ENCODE assay signal across 21 mouse cellular contexts in genomic region chr1:75533325-75534252, GRCm38 (mm10). TPM values are rescaled to one million over a fixed set of nuclear protein-coding genes. Genes with fewer than 3 reads are reported as not detected.
DNase-seq lines count a peak whose midpoint lies in the region; ATAC-seq and TF ChIP-seq lines count a peak whose summit lies in the region.
"Had no signal": no experiment of that assay in that cellular context is flagged by ENCODE, and none has a peak within 500 bp of the region (broad histone marks: within the 10 kb centered on the region; RNA-seq: fewer than 3 reads in every experiment).

No protein-coding gene starts in this region.

- no peak overlapping the region for H3ac ChIP-seq in myocyte (ENCODE audit: control insufficient read depth, insufficient read length)

- no peak overlapping the region for H3K4me3 ChIP-seq in kidney, embryonic 15.5 days (replicated peaks)
- H3K4me3 ChIP-seq in midbrain, embryonic 11.5 days (ENCODE audit: low read depth, low read length) = no peak overlapping the region
- no peak overlapping the region for H3K4me3 ChIP-seq in midbrain, postnatal 0 days (ENCODE audit: low read depth, low read length)
- H3K4me3 ChIP-seq in myocyte = peak overlapping the region; percentile 5
- H3K4me3 ChIP-seq: embryonic facial prominence, embryonic 13.5 days; forebrain, embryonic 13.5 days; heart, adult 2 months; heart, embryonic 13.5 days had no signal

- TF ChIP-seq CTCF in midbrain, postnatal 0 days (IDR thresholded peaks at IDR 0.05) = no peak

- H3K27me3 ChIP-seq in kidney, embryonic 15.5 days = no peaks in the 10 kb centered on the region
- no peaks in the 10 kb centered on the region for H3K27me3 ChIP-seq in midbrain, embryonic 11.5 days (ENCODE audit: control insufficient read depth, insufficient read depth, low read length)
- H3K27me3 ChIP-seq in midbrain, postnatal 0 days (ENCODE audit: insufficient read depth, low read length) = no peaks in the 10 kb centered on the region
- H3K27me3 ChIP-seq in myocyte (ENCODE audit: control insufficient read depth, insufficient read depth, insufficient read length) = no peaks in the 10 kb centered on the region
- H3K27me3 ChIP-seq: embryonic facial prominence, embryonic 13.5 days; forebrain, embryonic 13.5 days; heart, embryonic 13.5 days had no signal

- H3K9me3 ChIP-seq in kidney, embryonic 15.5 days (replicated peaks) = no peaks in the 10 kb centered on the region
- H3K9me3 ChIP-seq in midbrain, embryonic 11.5 days (ENCODE audit: control insufficient read depth, low read length) = no peaks in the 10 kb centered on the region
- no peaks in the 10 kb centered on the region for H3K9me3 ChIP-seq in midbrain, postnatal 0 days (ENCODE audit: low read length)
- H3K9me3 ChIP-seq: embryonic facial prominence, embryonic 13.5 days; forebrain, embryonic 13.5 days; heart, embryonic 13.5 days had no signal

- ATAC-seq in kidney, embryonic 15.5 days (replicated peaks; ENCODE audit: low FRiP score) = peak; percentile 61
- ATAC-seq in midbrain, embryonic 11.5 days (ENCODE audit: low FRiP score) = no peak
- no peak for ATAC-seq in midbrain, postnatal 0 days (ENCODE audit: low FRiP score)
- ATAC-seq: CD4-positive, CD25-positive, alpha-beta regulatory T cell, adult 4 months; forebrain, embryonic 13.5 days; forebrain, postnatal 0 days; hindbrain, embryonic 16.5 days had no signal

- TF ChIP-seq POLR2A in myocyte (IDR thresholded peaks at IDR 0.05; ENCODE audit: insufficient read length, low read depth) = peak; percentile 38

- peaks cover 62% of the 10 kb centered on the region for H3K36me3 ChIP-seq in kidney, embryonic 15.5 days
- no peaks in the 10 kb centered on the region; the same call in 1 of the 2 replicates for H3K36me3 ChIP-seq in midbrain, embryonic 11.5 days (ENCODE audit: control insufficient read depth, insufficient read depth, low read length)
- peaks cover 66% of the 10 kb centered on the region for H3K36me3 ChIP-seq in midbrain, postnatal 0 days (ENCODE audit: insufficient read depth, low read length)
- H3K36me3 ChIP-seq in myocyte (ENCODE audit: control insufficient read depth, insufficient read depth) = no peaks in the 10 kb centered on the region

- no peaks in the 10 kb centered on the region for H3K79me2 ChIP-seq in myocyte (ENCODE audit: control insufficient read depth, insufficient read depth)

- H3K4me1 ChIP-seq in kidney, embryonic 15.5 days = peaks cover 21% of the 10 kb centered on the region
- H3K4me1 ChIP-seq in midbrain, embryonic 11.5 days (ENCODE audit: control insufficient read depth, insufficient read depth, low read length) = no peaks in the 10 kb centered on the region
- H3K4me1 ChIP-seq in midbrain, postnatal 0 days (ENCODE audit: insufficient read depth, low read length) = no peaks in the 10 kb centered on the region
- H3K4me1 ChIP-seq: embryonic facial prominence, embryonic 13.5 days; forebrain, embryonic 13.5 days; heart, embryonic 13.5 days had no signal

- H3K27ac ChIP-seq in kidney, embryonic 15.5 days = peak overlapping the region; percentile 66
- H3K27ac ChIP-seq in midbrain, embryonic 11.5 days (ENCODE audit: low read depth, low read length) = no peak overlapping the region
- H3K27ac ChIP-seq in midbrain, postnatal 0 days (ENCODE audit: low read depth, low read length) = no peak overlapping the region
- H3K27ac ChIP-seq: embryonic facial prominence, embryonic 13.5 days; forebrain, embryonic 13.5 days; heart, adult 2 months; heart, embryonic 13.5 days had no signal

- no peak overlapping the region for H3K9ac ChIP-seq in kidney, embryonic 15.5 days
- no peak overlapping the region for H3K9ac ChIP-seq in midbrain, embryonic 11.5 days (ENCODE audit: low read length)
- no peak overlapping the region for H3K9ac ChIP-seq in midbrain, postnatal 0 days (replicated peaks; ENCODE audit: low read length, poor library complexity, severe bottlenecking)
- H3K9ac ChIP-seq: embryonic facial prominence, embryonic 13.5 days; forebrain, embryonic 13.5 days; forebrain, postnatal 0 days; heart, embryonic 13.5 days had no signal

- no peak overlapping the region for H3K4me2 ChIP-seq in kidney, embryonic 15.5 days
- H3K4me2 ChIP-seq in midbrain, embryonic 11.5 days = no peak overlapping the region
- H3K4me2 ChIP-seq in midbrain, postnatal 0 days (ENCODE audit: low read depth, low read length, poor library complexity, severe bottlenecking) = no peak overlapping the region
- peak overlapping the region; percentile 44 for H3K4me2 ChIP-seq in myocyte (ENCODE audit: low read depth)
- H3K4me2 ChIP-seq: embryonic facial prominence, embryonic 13.5 days; forebrain, embryonic 13.5 days; heart, embryonic 13.5 days had no signal

- no peak for DNase-seq in kidney, adult 11 months
- DNase-seq in midbrain, embryonic 11.5 days (ENCODE audit: low spot score, missing footprints) = peak; percentile 35
- no peak for DNase-seq in midbrain, postnatal 0 days (ENCODE audit: low spot score)
- DNase-seq in cerebellum, postnatal 25 days = no peak
- DNase-seq: adrenal gland, postnatal 10 days; B cell, adult 2 months; cerebellum, adult 11 months; cerebellum, adult 8-10 months; cerebellum, postnatal 14 days; forebrain, postnatal 0 days; gastrocnemius, postnatal 14 days; heart, adult 2 months; heart, postnatal 36 days had no signal

- 71% methylated on average over 19 of the region's 19 CpGs for WGBS in kidney, embryonic 15.5 days
- 87% methylated on average over 19 of the region's 19 CpGs for WGBS in midbrain, embryonic 11.5 days
- 91% methylated on average over 19 of the region's 19 CpGs for WGBS in midbrain, postnatal 0 days

TF ChIP-seq in myocyte, 11 proteins besides CTCF, POLR2A, EP300 and RAD21:
- TF ChIP-seq POLR2AphosphoS2 (IDR thresholded peaks at IDR 0.05; ENCODE audit: insufficient read length, low read depth) = no peak
- TF ChIP-seq MYOG (IDR thresholded peaks at IDR 0.05; ENCODE audit: control insufficient read depth in 1 of 3, insufficient read depth in 1 of 3, insufficient read length in 2 of 3, low read depth in 2 of 3) = peak in 1 of 3 experiments; percentile 57
- TF ChIP-seq MYOD1 (IDR thresholded peaks at IDR 0.05; ENCODE audit: control insufficient read depth in 1 of 3, insufficient read length in 2 of 3, low read depth in 2 of 3) = peak in 2 of 3 experiments; percentile 25 to 65

RNA-seq across cellular contexts. Expression of gene Stk11ip, which starts 12.3 kb away (rescaled TPM):
- 25.1 and 26.5 TPM in 2 replicates for polyA plus RNA-seq in kidney, embryonic 15.5 days (2015; fragmentation: Nextera tagmentation; extraction: Ambion mirVana)
- polyA plus RNA-seq in midbrain, embryonic 11.5 days (2014; fragmentation: Nextera tagmentation; extraction: Ambion mirVana) = 12.3 and 15.7 TPM in 2 replicates
- total RNA-seq in midbrain, postnatal 0 days (2014; rRNA removed) = 28.8 and 32.7 TPM in 2 replicates
- 15.6 and 16.9 TPM in 2 replicates for polyA plus RNA-seq in midbrain, postnatal 0 days (2015; fragmentation: Nextera tagmentation; extraction: Ambion mirVana)
- 33.3 TPM for polyA plus RNA-seq in myocyte (2012; fragmentation: generic; extraction: Trizol)

RNA-seq across cellular contexts. Expression of gene Slc4a3, which starts 12.5 kb away (rescaled TPM):
- 20.9 and 22.5 TPM in 2 replicates for polyA plus RNA-seq in kidney, embryonic 15.5 days (2015; fragmentation: Nextera tagmentation; extraction: Ambion mirVana)
- polyA plus RNA-seq in midbrain, embryonic 11.5 days (2014; fragmentation: Nextera tagmentation; extraction: Ambion mirVana) = 6.5 and 7.2 TPM in 2 replicates
- total RNA-seq in midbrain, postnatal 0 days (2014; rRNA removed) = 172 and 179 TPM in 2 replicates
- 108 and 111 TPM in 2 replicates for polyA plus RNA-seq in midbrain, postnatal 0 days (2015; fragmentation: Nextera tagmentation; extraction: Ambion mirVana)
- 48.6 TPM for polyA plus RNA-seq in myocyte (2012; fragmentation: generic; extraction: Trizol)
- total RNA-seq: MEL had no signal
- polyA plus RNA-seq: CD4-positive, CD25-positive, alpha-beta regulatory T cell, adult 4 months had no signal

RNA-seq across cellular contexts. Expression of gene Inha, which starts 26.7 kb away (rescaled TPM):
- polyA plus RNA-seq in kidney, embryonic 15.5 days (2015; fragmentation: Nextera tagmentation; extraction: Ambion mirVana) = 6.0 and 11.2 TPM in 2 replicates
- 1.3 and 1.6 TPM in 2 replicates for polyA plus RNA-seq in midbrain, embryonic 11.5 days (2014; fragmentation: Nextera tagmentation; extraction: Ambion mirVana)
- total RNA-seq in midbrain, postnatal 0 days (2014; rRNA removed) = 30.9 and 33.3 TPM in 2 replicates
- polyA plus RNA-seq in midbrain, postnatal 0 days (2015; fragmentation: Nextera tagmentation; extraction: Ambion mirVana) = 22.5 and 23.2 TPM in 2 replicates
- polyA plus RNA-seq in myocyte (2012; fragmentation: generic; extraction: Trizol) = 4.7 TPM
- total RNA-seq: MEL had no signal
- polyA plus RNA-seq: CD4-positive, CD25-positive, alpha-beta regulatory T cell, adult 4 months had no signal

RNA-seq across cellular contexts. Expression of gene Obsl1, which starts 27.3 kb away (rescaled TPM):
- polyA plus RNA-seq in kidney, embryonic 15.5 days (2015; fragmentation: Nextera tagmentation; extraction: Ambion mirVana) = 67.2 and 80.1 TPM in 2 replicates
- polyA plus RNA-seq in midbrain, embryonic 11.5 days (2014; fragmentation: Nextera tagmentation; extraction: Ambion mirVana) = 31.0 and 33.2 TPM in 2 replicates
- 40.7 and 45.9 TPM in 2 replicates for total RNA-seq in midbrain, postnatal 0 days (2014; rRNA removed)
- polyA plus RNA-seq in midbrain, postnatal 0 days (2015; fragmentation: Nextera tagmentation; extraction: Ambion mirVana) = 24.2 TPM in 2 replicates
- polyA plus RNA-seq in myocyte (2012; fragmentation: generic; extraction: Trizol) = 148 TPM
- polyA plus RNA-seq: CD4-positive, CD25-positive, alpha-beta regulatory T cell, adult 4 months had no signal

RNA-seq across cellular contexts. Expression of gene Tmem198, which starts 54.3 kb away (rescaled TPM):
- polyA plus RNA-seq in kidney, embryonic 15.5 days (2015; fragmentation: Nextera tagmentation; extraction: Ambion mirVana) = 0.63 and 1.2 TPM in 2 replicates
- 11.6 and 13.0 TPM in 2 replicates for polyA plus RNA-seq in midbrain, embryonic 11.5 days (2014; fragmentation: Nextera tagmentation; extraction: Ambion mirVana)
- total RNA-seq in midbrain, postnatal 0 days (2014; rRNA removed) = 52.4 and 57.8 TPM in 2 replicates
- 49.4 and 50.4 TPM in 2 replicates for polyA plus RNA-seq in midbrain, postnatal 0 days (2015; fragmentation: Nextera tagmentation; extraction: Ambion mirVana)
- polyA plus RNA-seq in myocyte (2012; fragmentation: generic; extraction: Trizol) = 0.78 TPM
- polyA plus RNA-seq: CD4-positive, CD25-positive, alpha-beta regulatory T cell, adult 4 months had no signal
